ENCODE assay signal across 11 mouse cellular contexts in the genomic region with DNA sequence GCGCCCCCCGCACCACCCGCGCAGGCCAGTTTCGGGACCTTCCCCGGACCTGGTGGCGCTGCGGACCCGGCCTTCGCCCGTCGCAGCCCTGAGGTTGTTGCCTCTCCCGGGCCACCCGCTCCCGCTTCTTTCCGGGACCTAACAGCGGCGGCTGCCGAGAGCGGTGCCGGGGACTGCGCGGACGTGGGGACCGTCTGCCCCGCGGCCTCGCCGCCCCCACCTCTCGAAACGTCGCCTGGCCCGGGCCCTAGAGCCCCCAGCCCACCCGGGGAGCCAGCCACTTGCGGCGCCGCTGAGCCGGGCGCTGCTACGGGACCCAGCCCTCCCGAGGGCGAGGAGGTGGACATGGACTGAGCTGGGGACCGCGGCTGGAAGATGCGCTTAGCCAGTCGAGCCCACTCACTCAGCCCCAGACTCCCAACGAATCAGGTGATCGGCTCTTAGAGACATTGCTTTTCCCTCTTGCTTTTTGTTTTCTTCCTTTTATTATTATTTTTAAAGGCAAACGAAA. TPM values are rescaled to one million over a fixed set of nuclear protein-coding genes. Genes with fewer than 3 reads are reported as not detected.
DNase-seq lines count a peak whose midpoint lies in the region; ATAC-seq and TF ChIP-seq lines count a peak whose summit lies in the region.
"Had no signal": no experiment of that assay in that cellular context is flagged by ENCODE, and none has a peak within 500 bp of the region (broad histone marks: within the 10 kb centered on the region; RNA-seq: fewer than 3 reads in every experiment).

No protein-coding gene starts in this region.

- no peak for TF ChIP-seq CTCF in kidney, adult 2 months (conservative IDR thresholded peaks at IDR 0.05; ENCODE audit: insufficient read depth, insufficient read length, low read depth, low read length)
- TF ChIP-seq CTCF in hindbrain, postnatal 0 days (IDR thresholded peaks at IDR 0.05; ENCODE audit: low read depth): no peak

- no peak overlapping the region for H3K4me3 ChIP-seq in kidney, adult 2 months (ENCODE audit: insufficient read depth, low read depth, low read length)
- peak overlapping the region; percentile 12; the same call in 1 of the 2 replicates for H3K4me3 ChIP-seq in embryonic facial prominence, embryonic 11.5 days (ENCODE audit: low read depth, low read length)
- H3K4me3 ChIP-seq in hindbrain, postnatal 0 days (ENCODE audit: low read length): peak overlapping the region; percentile 56

- ATAC-seq in embryonic facial prominence, embryonic 11.5 days (replicated peaks; ENCODE audit: insufficient number of reproducible peaks, low FRiP score, low TSS enrichment, low read depth): no peak
- no peak for ATAC-seq in hindbrain, postnatal 0 days
- no peak for ATAC-seq in megakaryocyte, adult 5-6 weeks (ENCODE audit: poor library complexity, severe bottlenecking)

- H3K9ac ChIP-seq in embryonic facial prominence, embryonic 11.5 days (replicated peaks; ENCODE audit: low read length): 0 out of 2 replicates have a peak overlapping the region, but pooled peaks have one; percentile 19
- H3K9ac ChIP-seq in hindbrain, postnatal 0 days (replicated peaks; ENCODE audit: low read length): peak overlapping the region; percentile 51

- 2% methylated on average over 48 of the region's 49 CpGs for WGBS in kidney, adult 2 months
- under 1% methylated on average over 49 of the region's 49 CpGs for WGBS in embryonic facial prominence, embryonic 11.5 days
- under 1% methylated on average over 40 of the region's 49 CpGs for WGBS in hindbrain, postnatal 0 days

- peaks cover 16% of the 10 kb centered on the region for H3K27me3 ChIP-seq in kidney, adult 2 months (replicated peaks; ENCODE audit: control insufficient read depth, insufficient read depth, low read length)
- H3K27me3 ChIP-seq in embryonic facial prominence, embryonic 11.5 days (ENCODE audit: control insufficient read depth, insufficient read depth, low read length): peaks cover 75% of the 10 kb centered on the region
- H3K27me3 ChIP-seq in hindbrain, postnatal 0 days (ENCODE audit: insufficient read depth, low read length): peaks cover 23% of the 10 kb centered on the region

- H3K4me1 ChIP-seq in kidney, adult 2 months (ENCODE audit: control insufficient read depth, insufficient read depth, low read length): no peaks in the 10 kb centered on the region
- H3K4me1 ChIP-seq in embryonic facial prominence, embryonic 11.5 days (ENCODE audit: control insufficient read depth, insufficient read depth, low read length): peaks cover 3% of the 10 kb centered on the region; the same call in 1 of the 2 replicates
- H3K4me1 ChIP-seq in hindbrain, postnatal 0 days (ENCODE audit: insufficient read depth, low read length): peaks cover 4% of the 10 kb centered on the region; the same call in 1 of the 2 replicates

- no peak overlapping the region; the same call in 1 of the 2 replicates for H3K4me2 ChIP-seq in embryonic facial prominence, embryonic 11.5 days (ENCODE audit: low read depth, low read length)
- H3K4me2 ChIP-seq in hindbrain, postnatal 0 days (ENCODE audit: low read depth, low read length): peak overlapping the region; percentile 53

- no peaks in the 10 kb centered on the region for H3K9me3 ChIP-seq in embryonic facial prominence, embryonic 11.5 days (replicated peaks; ENCODE audit: control insufficient read depth, low read length)
- H3K9me3 ChIP-seq in hindbrain, postnatal 0 days (ENCODE audit: low read length): no peaks in the 10 kb centered on the region

- H3K36me3 ChIP-seq in kidney, adult 2 months (ENCODE audit: control insufficient read depth, insufficient read depth, low read length): no peaks in the 10 kb centered on the region
- H3K36me3 ChIP-seq in embryonic facial prominence, embryonic 11.5 days (replicated peaks; ENCODE audit: control insufficient read depth, insufficient read depth, low read depth, low read length): no peaks in the 10 kb centered on the region
- no peaks in the 10 kb centered on the region for H3K36me3 ChIP-seq in hindbrain, postnatal 0 days (ENCODE audit: insufficient read depth, low read length)

- peak; percentile 47 to 64 for DNase-seq in kidney, postnatal 4 days
- no peak for DNase-seq in kidney, adult 2 months
- peak; percentile 38 for DNase-seq in embryonic facial prominence, embryonic 11.5 days (ENCODE audit: low spot score)
- no peak for DNase-seq in hindbrain, postnatal 0 days (ENCODE audit: low spot score)
- DNase-seq in adrenal gland, adult 8-10 months: no peak
- DNase-seq in adrenal gland, adult 2 months: no peak
- DNase-seq: gastrocnemius, postnatal 25 days; right cerebral cortex, postnatal 25 days; thymus, postnatal 14 days had no signal

- no peak overlapping the region for H3K27ac ChIP-seq in kidney, adult 2 months (ENCODE audit: insufficient read depth, low read depth, low read length)
- 0 out of 2 replicates have a peak overlapping the region, but pooled peaks have one; percentile 35 for H3K27ac ChIP-seq in embryonic facial prominence, embryonic 11.5 days (replicated peaks; ENCODE audit: low read depth, low read length)
- H3K27ac ChIP-seq in hindbrain, postnatal 0 days: peak overlapping the region; percentile 69

- no peak for TF ChIP-seq POLR2A in kidney, adult 2 months (IDR thresholded peaks at IDR 0.05; ENCODE audit: low read depth, low read length)

RNA-seq across cellular contexts. Expression of a gene that starts 4.2 kb away (rescaled TPM):
- polyA plus RNA-seq in kidney, adult 2 months (2012; rRNA removed): 1.1 and 1.5 TPM in 2 replicates
- 3.0 and 5.9 TPM in 2 replicates for polyA plus RNA-seq in embryonic facial prominence, embryonic 11.5 days (2014; fragmentation: Nextera tagmentation; extraction: Ambion mirVana)
- 31.3 and 47.0 TPM in 2 replicates for total RNA-seq in hindbrain, postnatal 0 days (2014; rRNA removed)
- polyA plus RNA-seq in hindbrain, postnatal 0 days (2015; fragmentation: Nextera tagmentation; extraction: Ambion mirVana): 30.6 and 34.6 TPM in 2 replicates
- not detected for total RNA-seq in adrenal gland, adult 8-10 months (2022)
- not detected in 2 replicates for total RNA-seq in megakaryocyte, adult 5-6 weeks (2015)
- not detected in 2 replicates for total RNA-seq in megakaryocyte, adult 5-6 weeks (2017)
- not detected for total RNA-seq in adrenal gland, adult 2 months (2021)
- 0.04 TPM in 1 of 2 replicates, not detected in the other for polyA plus RNA-seq in adrenal gland, adult 2 months (2012; rRNA removed)
- total RNA-seq: gastrocnemius, postnatal 25 days; megakaryocyte-erythroid progenitor cell, adult 5-6 weeks had no signal

Comparison
In these comparisons a context has a peak if more than half of its experiments do, and no peak if none do; other contexts are left out.
1. DNase-seq: peak in kidney, postnatal 4 days (2 of 2) and embryonic facial prominence, embryonic 11.5 days (single experiment); none in kidney, adult 2 months (single experiment), hindbrain, postnatal 0 days (single experiment), adrenal gland, adult 8-10 months (single experiment) and adrenal gland, adult 2 months (single experiment).
2. RNA of a gene that starts 4.2 kb away (total RNA-seq): 31.3 to 47.0 TPM in hindbrain, postnatal 0 days; not detected in adrenal gland, adult 8-10 months, not detected in megakaryocyte, adult 5-6 weeks and not detected in adrenal gland, adult 2 months; every median in the first group is over 10 times any median in the second.